Mouse (Mus musculus): Measurements from ENCODE around the gene Scamp4. TPM values are rescaled to one million over a fixed set of nuclear protein-coding genes. Genes with fewer than 3 reads are reported as not detected.
A peak's percentile ranks its signal among the peaks of the same experiment; 100 is the strongest.
"Not testable (repeated sequence)": the region's sequence is repeated elsewhere in the genome, so short reads cannot be mapped to it uniquely, and the experiment has no call there.

The Scamp4 gene
- total and polyA plus RNA-seq, 3 experiments: 18.5 to 89.9 (median 33.2) TPM

DNA sequence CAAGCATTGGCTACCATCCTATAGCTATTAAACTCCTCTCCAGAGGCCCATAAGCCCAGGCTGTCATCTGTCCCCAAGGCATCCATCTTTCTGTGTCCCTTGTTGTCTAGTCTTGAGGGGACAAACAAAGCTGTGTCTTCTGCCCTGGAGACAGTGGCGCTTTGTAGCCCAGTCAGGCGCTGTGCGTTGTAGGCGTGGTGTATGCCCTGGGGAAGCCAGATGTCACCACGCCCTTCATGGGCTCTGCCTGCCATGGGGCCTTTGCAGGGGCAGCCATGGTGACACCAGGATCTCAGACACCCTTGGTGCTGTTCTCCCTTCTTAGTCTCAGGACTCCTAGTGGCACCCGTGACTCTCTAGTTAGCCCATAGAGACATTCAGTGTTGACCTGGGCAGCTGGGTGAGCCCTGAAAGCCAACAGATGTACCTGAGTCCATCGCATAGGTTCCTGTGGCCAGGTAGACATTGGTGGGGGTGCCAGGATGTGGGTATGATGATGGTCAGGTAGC, 1.4 kb downstream of the Scamp4 start:
- peak; percentile 51 for DNase-seq (ENCODE audit: extremely low read depth)
- Histone ChIP-seq H3K27me3 (replicated peaks) (no peaks in the 10 kb centered on the region), H3K4me1 (ENCODE audit: control insufficient read depth in 1 of 2, insufficient read depth in 2 of 2) (peaks cover 15 to 37% of the 10 kb centered on the region in 2 experiments), H3K4me3 (replicated peaks in 1 of 3; ENCODE audit: low read depth in 2 of 3, low read length in 2 of 3, poor library complexity in 1 of 3) (peak overlapping the region; percentile 60 to 92 (median 89)), H3K9ac (ENCODE audit: insufficient read depth, low read depth) (peak overlapping the region; percentile 95), H3K79me2 (replicated peaks; ENCODE audit: control insufficient read depth, extremely low read depth, insufficient read depth, poor library complexity, severe bottlenecking) (peaks cover 35% of the 10 kb centered on the region), H3K27ac (ENCODE audit: insufficient read depth, low read depth) (0 out of 2 replicates have a peak overlapping the region, but pooled peaks have one; percentile 43), H3K9me3 (replicated peaks; ENCODE audit: low read length) (no peaks in the 10 kb centered on the region), H3K36me3 (replicated peaks in 1 of 2; ENCODE audit: control insufficient read depth in 1 of 2, insufficient read depth in 1 of 2, low read length in 1 of 2) (peaks cover 34 to 47% of the 10 kb centered on the region in 2 experiments), H3K4me2 (ENCODE audit: insufficient read depth, low read depth, poor library complexity, severe bottlenecking) (peak overlapping the region; percentile 92)
- dilution Hi-C loops (cut with MboI; ENCODE audit: extremely low pct_ligation_motif_present, extremely low pct_unique_long_range_greater_than_20kb, low sequenced_read_pairs) (no loop called here), in situ Hi-C loops (cut with MboI; ENCODE audit: low pct_ligation_motif_present, low pct_unique_long_range_greater_than_20kb, low sequenced_read_pairs) (no loop called here)
- no peak for TF ChIP-seq PAX5 (IDR thresholded peaks at IDR 0.05; ENCODE audit: low read length)
- no peak for TF ChIP-seq MAX (IDR thresholded peaks at IDR 0.05; ENCODE audit: low read length)
- no peak for TF ChIP-seq GABPA (IDR thresholded peaks at IDR 0.05; ENCODE audit: insufficient replicate concordance, low read depth, low read length)
- no peak for TF ChIP-seq JUND (conservative IDR thresholded peaks at IDR 0.05; ENCODE audit: low read depth, low read length)
- TF ChIP-seq ZC3H11A (IDR thresholded peaks at IDR 0.05; ENCODE audit: low read depth, low read length): no peak
- no peak for TF ChIP-seq TCF12 (IDR thresholded peaks at IDR 0.05; ENCODE audit: low read depth, low read length)
- TF ChIP-seq HCFC1 (IDR thresholded peaks at IDR 0.05; ENCODE audit: low read depth, low read length): no peak
- no peak for TF ChIP-seq NRF1 (IDR thresholded peaks at IDR 0.05; ENCODE audit: low read depth, low read length)
- no peak for TF ChIP-seq SIN3A (IDR thresholded peaks at IDR 0.05; ENCODE audit: low read length)
- TF ChIP-seq CHD1 (IDR thresholded peaks at IDR 0.05; ENCODE audit: low read depth, low read length): no peak
- no peak for TF ChIP-seq USF1 (IDR thresholded peaks at IDR 0.05; ENCODE audit: low read depth, low read length)
- TF ChIP-seq E2F4 (IDR thresholded peaks at IDR 0.05; ENCODE audit: insufficient replicate concordance, low read depth, low read length): no peak
- no peak for TF ChIP-seq CHD2 (IDR thresholded peaks at IDR 0.05; ENCODE audit: low read length)
- TF ChIP-seq ZMIZ1 (IDR thresholded peaks at IDR 0.05; ENCODE audit: low read depth, low read length): no peak
- TF ChIP-seq RCOR1 (conservative IDR thresholded peaks at IDR 0.05; ENCODE audit: low read depth, low read length): no peak
- no peak for TF ChIP-seq USF2 (conservative IDR thresholded peaks at IDR 0.05; ENCODE audit: low read depth, low read length)
- TF ChIP-seq JUN (IDR thresholded peaks at IDR 0.05; ENCODE audit: insufficient read depth, low read depth, low read length): no peak
- no peak for TF ChIP-seq ELF1 (IDR thresholded peaks at IDR 0.05; ENCODE audit: low read depth, low read length)
- no peak for TF ChIP-seq IRF4 (IDR thresholded peaks at IDR 0.05; ENCODE audit: low read depth, low read length)
- no peak for TF ChIP-seq KAT2A (IDR thresholded peaks at IDR 0.05; ENCODE audit: insufficient replicate concordance, low read length)

DNA sequence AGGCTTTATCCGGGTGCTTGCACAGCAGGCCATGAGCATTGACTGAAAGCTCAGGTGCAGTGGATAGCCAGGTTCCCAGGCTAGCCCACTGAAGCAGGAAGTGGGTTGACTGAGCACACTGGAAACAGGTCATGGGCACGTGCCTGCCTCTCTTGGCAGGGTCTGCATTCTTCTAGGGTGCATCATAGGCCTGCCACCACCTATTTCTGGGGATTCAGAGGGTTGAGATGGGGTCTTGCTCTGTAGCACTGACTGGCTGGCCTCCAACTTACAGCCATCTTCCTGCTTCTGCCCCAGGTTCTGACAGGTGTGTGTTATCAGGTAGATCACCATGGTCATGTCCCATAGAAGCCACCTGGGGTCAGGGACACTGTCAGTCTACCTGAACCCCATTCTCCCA, 2.3 kb downstream of the Scamp4 start:
- no peak overlapping the region for H3K9ac ChIP-seq (ENCODE audit: insufficient read depth, low read depth)
- dilution Hi-C loops (cut with MboI; ENCODE audit: extremely low pct_ligation_motif_present, extremely low pct_unique_long_range_greater_than_20kb, low sequenced_read_pairs): no loop called here

DNA sequence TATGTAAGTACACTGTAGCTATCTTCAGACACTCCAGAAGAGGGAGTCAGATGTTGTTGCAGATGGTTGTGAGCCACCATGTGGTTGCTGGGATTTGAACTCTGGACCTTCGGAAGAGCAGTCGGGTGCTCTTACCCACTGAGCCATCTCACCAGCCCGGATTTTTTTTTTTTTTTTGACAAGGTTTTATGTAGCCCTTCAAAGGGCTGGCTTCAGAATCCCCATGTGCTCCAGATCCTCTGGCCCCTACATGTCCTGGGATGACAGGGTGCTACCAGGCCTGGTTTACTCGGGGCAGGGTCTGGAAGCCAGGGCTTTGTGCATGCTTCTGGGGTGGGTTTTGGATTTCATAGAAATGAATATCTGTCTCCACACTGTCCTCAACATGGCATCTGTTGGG, 3.0 kb downstream of the Scamp4 start, which contains the start of gene Gm49322:
Gene Gm49322, plus strand, starts transcription at position 301 of the 400 bp plus-strand sequence.
- H3K4me1 ChIP-seq (ENCODE audit: control insufficient read depth in 1 of 2, insufficient read depth in 2 of 2): peaks cover 19 to 53% of the 10 kb centered on the region in 2 experiments

More for the DNA sequence above, 2.3 kb downstream of the Scamp4 start:
- in situ Hi-C loops (cut with MboI; ENCODE audit: low pct_ligation_motif_present, low pct_unique_long_range_greater_than_20kb, low sequenced_read_pairs): no loop called here
- H3K4me3 ChIP-seq (replicated peaks in 1 of 3; ENCODE audit: low read depth in 2 of 3, low read length in 2 of 3, poor library complexity in 1 of 3): no peak overlapping the region
- no peak for DNase-seq (ENCODE audit: extremely low read depth)
- H3K27ac ChIP-seq (ENCODE audit: insufficient read depth, low read depth): no peak overlapping the region
- peaks cover 43 to 56% of the 10 kb centered on the region in 2 experiments for H3K36me3 ChIP-seq (replicated peaks in 1 of 2; ENCODE audit: control insufficient read depth in 1 of 2, insufficient read depth in 1 of 2, low read length in 1 of 2)
- H3K79me2 ChIP-seq (replicated peaks; ENCODE audit: control insufficient read depth, extremely low read depth, insufficient read depth, poor library complexity, severe bottlenecking): peaks cover 35% of the 10 kb centered on the region
- H3K4me2 ChIP-seq (ENCODE audit: insufficient read depth, low read depth, poor library complexity, severe bottlenecking): no peak overlapping the region
- no peaks in the 10 kb centered on the region for H3K9me3 ChIP-seq (replicated peaks; ENCODE audit: low read length)
- TF ChIP-seq POLR2A (IDR thresholded peaks at IDR 0.05; ENCODE audit: low read depth, low read length) (no peak), USF2 (conservative IDR thresholded peaks at IDR 0.05; ENCODE audit: low read depth, low read length) (no peak), MYC (IDR thresholded peaks at IDR 0.05; ENCODE audit: low read depth, low read length) (no peak), MEF2A (IDR thresholded peaks at IDR 0.05; ENCODE audit: borderline replicate concordance, low read depth, low read length) (no peak), ZC3H11A (IDR thresholded peaks at IDR 0.05; ENCODE audit: low read depth, low read length) (no peak), JUND (conservative IDR thresholded peaks at IDR 0.05; ENCODE audit: low read depth, low read length) (no peak), CHD1 (IDR thresholded peaks at IDR 0.05; ENCODE audit: low read depth, low read length) (no peak), KAT2A (IDR thresholded peaks at IDR 0.05; ENCODE audit: insufficient replicate concordance, low read length) (no peak), ZNF384 (IDR thresholded peaks at IDR 0.05; ENCODE audit: low read depth, low read length) (no peak), HCFC1 (IDR thresholded peaks at IDR 0.05; ENCODE audit: low read depth, low read length) (no peak), MXI1 (IDR thresholded peaks at IDR 0.05; ENCODE audit: low read depth, low read length) (no peak), TBP (conservative IDR thresholded peaks at IDR 0.05; ENCODE audit: low read depth, low read length) (no peak), RAD21 (IDR thresholded peaks at IDR 0.05; ENCODE audit: low read depth, low read length) (no peak), ETS1 (conservative IDR thresholded peaks at IDR 0.05; ENCODE audit: low read depth, low read length) (no peak), SIN3A (IDR thresholded peaks at IDR 0.05; ENCODE audit: low read length) (no peak), MAX (IDR thresholded peaks at IDR 0.05; ENCODE audit: low read length) (no peak), TCF12 (IDR thresholded peaks at IDR 0.05; ENCODE audit: low read depth, low read length) (no peak), NRF1 (IDR thresholded peaks at IDR 0.05; ENCODE audit: low read depth, low read length) (no peak), MAZ (IDR thresholded peaks at IDR 0.05; ENCODE audit: low read depth, low read length) (no peak)
- no peaks in the 10 kb centered on the region for H3K27me3 ChIP-seq (replicated peaks)
- H3K4me1 ChIP-seq (ENCODE audit: control insufficient read depth in 1 of 2, insufficient read depth in 2 of 2): peaks cover 17 to 46% of the 10 kb centered on the region in 2 experiments

More for the DNA sequence above, 3.0 kb downstream of the Scamp4 start, which contains the start of gene Gm49322:
- H3K79me2 ChIP-seq (replicated peaks; ENCODE audit: control insufficient read depth, extremely low read depth, insufficient read depth, poor library complexity, severe bottlenecking): peaks cover 35% of the 10 kb centered on the region
- H3K27me3 ChIP-seq (replicated peaks); H3K9ac ChIP-seq (ENCODE audit: insufficient read depth, low read depth); H3K27ac ChIP-seq (ENCODE audit: insufficient read depth, low read depth); DNase-seq (ENCODE audit: extremely low read depth); H3K9me3 ChIP-seq (replicated peaks; ENCODE audit: low read length); H3K4me2 ChIP-seq (ENCODE audit: insufficient read depth, low read depth, poor library complexity, severe bottlenecking); in situ Hi-C loops (cut with MboI; ENCODE audit: low pct_ligation_motif_present, low pct_unique_long_range_greater_than_20kb, low sequenced_read_pairs); dilution Hi-C loops (cut with MboI; ENCODE audit: extremely low pct_ligation_motif_present, extremely low pct_unique_long_range_greater_than_20kb, low sequenced_read_pairs); H3K4me3 ChIP-seq (replicated peaks in 1 of 3; ENCODE audit: low read depth in 2 of 3, low read length in 2 of 3, poor library complexity in 1 of 3): not testable (repeated sequence)
- H3K36me3 ChIP-seq (replicated peaks in 1 of 2; ENCODE audit: control insufficient read depth in 1 of 2, insufficient read depth in 1 of 2, low read length in 1 of 2): peaks cover 44 to 63% of the 10 kb centered on the region in 2 experiments
